Mouse (Mus musculus) right cerebral cortex, adult 2 months (tissue): Measurements from ENCODE around the gene Hpdl.
"Not testable (repeated sequence)": the region's sequence is repeated elsewhere in the genome, so short reads cannot be mapped to it uniquely, and the experiment has no call there.

Experiments used
- DNase-seq, 2 experiments: peaks; one replicate each; pipeline ENCODE4 v3.0.0; 2021 to 2022; ENCODE audit warnings: low spot score in 2 of 2

The Hpdl gene

DNA sequence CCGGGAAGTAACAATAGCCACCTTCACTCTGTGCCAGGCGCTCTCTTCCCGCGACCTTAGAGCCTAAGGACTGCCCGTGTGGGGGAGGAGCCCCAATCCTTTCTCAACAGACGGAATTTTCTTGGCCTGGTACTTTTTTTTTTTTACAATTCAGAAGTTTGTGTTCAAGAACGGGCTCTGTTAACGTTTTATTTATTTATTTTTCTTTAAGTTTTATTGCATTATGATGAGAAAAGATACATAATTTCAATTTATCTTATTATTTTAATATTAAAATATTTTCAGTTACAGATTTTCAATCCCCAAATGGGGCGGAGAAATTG is at the start of gene Hpdl:
Gene Hpdl (minus strand): TSS at position 14 of the 323 bp plus-strand sequence.
- no peak for DNase-seq

DNA sequence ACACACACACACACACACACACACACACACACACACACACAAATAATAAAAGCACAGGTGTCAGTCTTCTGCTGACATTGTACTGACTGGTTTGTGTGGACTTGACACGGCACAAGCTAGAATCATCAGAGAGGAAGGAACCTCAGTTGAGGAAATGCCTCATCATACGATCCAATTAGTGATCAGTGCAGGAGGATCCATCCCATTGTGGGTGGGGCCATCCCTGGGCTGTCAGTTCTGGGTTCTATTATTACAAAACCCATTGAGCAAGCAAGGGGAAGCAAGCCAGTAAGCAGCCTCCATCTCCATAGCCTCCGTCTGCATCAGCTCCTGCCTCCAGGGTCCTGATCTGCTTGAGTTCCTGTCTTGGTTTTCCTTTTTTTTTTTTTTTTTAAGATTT is 48.4 kb upstream of the Hpdl start:
- DNase-seq: no peak

DNA sequence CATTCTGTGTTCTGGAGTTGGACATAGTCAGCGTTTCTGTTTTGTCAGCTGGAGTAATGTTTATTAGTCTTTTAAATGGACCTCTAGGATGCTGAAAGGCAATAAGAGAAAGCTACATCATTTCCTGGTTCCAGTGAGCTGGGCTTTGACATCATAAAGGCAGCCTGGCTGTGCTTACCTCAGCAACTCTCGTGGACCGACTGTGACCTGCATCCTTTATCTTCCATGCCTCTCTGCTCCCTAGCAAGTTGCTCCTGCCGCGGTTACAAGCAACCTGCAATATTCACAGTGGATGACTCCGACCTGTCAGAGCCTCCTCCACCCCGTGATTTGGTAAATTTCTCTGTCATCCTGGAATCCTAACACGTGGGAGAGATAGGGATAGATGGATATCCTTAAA is 40.5 kb upstream of the Hpdl start:
- DNase-seq: no peak

DNA sequence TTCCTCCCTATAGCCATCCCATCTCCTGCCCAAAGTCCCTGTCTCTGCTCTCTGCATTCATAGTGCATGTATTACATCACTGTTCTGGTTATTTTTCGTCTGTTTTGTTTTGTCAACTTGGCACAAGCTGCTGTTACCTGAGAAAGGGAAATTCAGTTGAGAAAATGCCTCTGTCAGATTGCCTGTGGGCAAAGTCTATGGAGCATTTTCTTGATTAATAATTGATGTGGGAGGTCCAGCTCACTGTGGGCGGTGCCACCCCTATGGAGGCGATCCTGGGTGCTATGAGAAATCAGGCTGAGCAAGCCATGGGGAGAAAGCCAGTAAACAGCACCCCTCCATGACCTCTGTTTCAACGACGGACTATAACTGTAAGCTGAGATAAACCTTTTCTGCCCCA is 38.2 kb upstream of the Hpdl start:
- DNase-seq: no peak

DNA sequence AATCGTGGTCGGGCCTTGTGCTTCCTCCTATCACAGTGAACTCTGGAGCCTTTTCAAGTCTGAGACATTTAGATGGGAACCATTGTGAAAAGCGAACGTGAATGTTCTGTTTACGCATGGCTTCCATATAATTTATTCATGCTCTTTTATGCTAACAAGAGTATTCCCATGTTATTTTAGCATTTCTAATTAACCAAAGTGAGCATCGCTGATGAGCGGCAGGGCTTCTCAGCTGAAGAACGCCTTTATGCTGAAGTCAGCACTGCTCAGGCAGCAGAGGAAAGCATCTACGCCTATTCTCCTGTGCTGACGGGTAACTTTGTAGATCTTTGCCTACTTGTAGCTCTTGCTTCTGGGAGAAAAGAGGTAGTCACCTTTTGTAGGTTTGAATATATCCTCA is 35.7 kb upstream of the Hpdl start:
- no peak for DNase-seq

DNA sequence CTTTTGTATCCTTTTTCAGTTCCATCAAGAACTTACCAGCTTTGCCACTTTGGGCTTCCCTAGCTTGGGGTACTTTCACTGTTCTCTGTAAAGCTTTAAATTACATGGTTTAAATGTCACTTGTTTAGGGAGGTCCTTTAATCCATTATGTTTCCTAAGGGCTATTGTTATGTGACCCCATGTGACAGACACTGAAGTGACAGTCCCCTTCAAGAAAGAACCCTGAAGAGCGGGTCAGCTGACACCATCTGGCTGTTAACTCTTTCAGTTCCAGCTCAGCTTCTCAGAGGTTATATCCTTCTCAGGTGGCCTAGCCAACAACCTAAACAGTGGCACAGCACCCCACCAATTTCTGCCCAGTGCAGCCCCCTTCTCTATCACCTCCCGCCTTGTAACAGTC is 32.8 kb upstream of the Hpdl start:
- no peak for DNase-seq

DNA sequence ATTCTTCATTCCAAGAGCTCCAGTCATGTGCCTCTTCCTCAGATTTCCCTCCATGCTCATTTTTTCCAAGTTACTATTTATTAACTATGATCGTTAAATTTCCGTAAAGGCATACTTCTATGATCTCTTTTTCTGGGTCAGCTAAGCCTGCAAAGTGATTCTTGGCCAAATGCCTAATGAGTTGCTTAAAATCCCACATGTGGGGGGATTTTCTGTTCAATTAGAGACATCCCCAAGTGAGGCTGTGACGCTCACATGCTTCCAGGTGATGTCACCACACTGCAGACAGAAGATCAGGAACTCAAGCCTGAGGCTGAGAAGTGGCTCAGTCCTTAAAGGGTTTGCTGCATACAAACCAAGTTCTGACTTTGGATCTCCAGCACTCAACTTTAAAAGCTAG is 28.4 kb upstream of the Hpdl start:
- DNase-seq: no peak

DNA sequence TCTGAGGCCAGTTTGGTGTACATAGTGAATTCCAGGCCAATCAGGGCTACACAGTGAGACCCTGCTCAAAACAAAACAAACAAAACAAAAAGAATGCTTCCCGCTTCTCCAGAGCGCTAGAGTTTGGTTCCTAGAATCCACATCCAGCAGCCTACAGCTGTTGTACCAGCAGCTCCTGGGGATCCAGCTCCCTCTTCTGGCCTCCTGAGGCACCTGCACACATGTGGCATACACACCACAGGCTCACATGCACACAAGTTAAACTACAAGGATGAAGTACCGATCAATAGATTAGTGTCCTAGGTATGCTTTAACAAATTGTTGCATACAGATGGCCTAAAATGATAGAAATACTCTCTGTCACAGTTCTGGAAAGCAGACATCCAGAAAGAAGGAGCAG is 22.8 kb upstream of the Hpdl start:
- no peak for DNase-seq

DNA sequence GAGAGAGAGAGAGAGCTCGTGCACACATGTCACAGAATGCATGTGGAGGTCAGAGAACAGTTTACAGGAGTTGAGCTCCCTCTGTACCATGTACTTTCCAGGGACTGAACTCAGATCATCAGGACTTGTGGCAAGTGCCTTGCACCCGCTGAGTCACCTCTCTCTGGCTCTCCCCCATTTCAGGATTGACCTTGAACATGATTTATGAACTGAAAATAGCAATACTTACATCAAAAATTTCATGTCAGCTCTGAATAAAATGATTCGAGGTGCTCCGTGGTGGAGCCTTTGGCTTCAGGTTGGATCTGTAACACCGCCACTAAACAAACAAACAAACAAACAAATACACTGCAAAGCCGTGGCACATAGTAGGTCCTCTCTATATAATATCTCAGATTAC is 19.3 kb upstream of the Hpdl start:
- no peak for DNase-seq

DNA sequence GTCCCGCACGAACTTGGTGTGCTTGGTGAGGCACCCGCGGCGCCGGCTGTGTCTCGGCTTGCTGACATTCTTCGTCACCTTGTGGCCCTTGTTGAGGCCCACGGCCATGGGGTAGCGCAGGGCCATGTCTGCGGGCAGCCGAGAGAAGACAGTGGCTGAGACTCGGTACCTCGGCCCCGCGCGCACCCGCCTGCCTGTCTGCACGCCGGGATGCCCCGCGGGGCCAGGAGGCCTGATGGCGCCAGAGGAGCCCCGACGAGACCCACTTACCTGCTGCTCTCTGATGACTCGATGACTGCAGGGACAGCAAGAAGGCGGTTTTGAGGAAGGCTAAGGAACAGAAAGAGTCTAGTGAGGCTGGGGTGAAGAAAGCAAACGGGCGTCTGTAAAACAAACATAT is 18.6 kb upstream of the Hpdl start:
- not testable (repeated sequence) for DNase-seq

DNA sequence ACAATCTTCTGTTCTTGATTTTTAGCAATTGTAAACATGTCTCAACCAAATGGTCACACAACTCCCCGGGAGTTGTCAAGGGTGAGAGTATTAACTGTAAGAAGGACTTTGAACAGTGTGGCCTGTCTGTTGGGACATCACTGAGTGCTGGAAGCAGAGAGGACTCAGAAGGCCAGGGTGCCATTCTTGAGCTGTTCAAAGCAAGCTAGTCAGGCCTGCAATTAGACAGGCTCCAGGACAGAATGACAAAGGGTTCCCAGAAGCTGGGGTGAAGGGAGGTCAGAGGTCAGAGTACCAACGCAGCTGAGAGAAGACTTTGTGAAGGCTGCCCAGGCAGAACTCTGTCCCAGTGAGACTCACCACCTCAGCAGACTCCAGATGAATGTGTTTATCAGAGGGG is 17.5 kb upstream of the Hpdl start:
- DNase-seq: no peak

DNA sequence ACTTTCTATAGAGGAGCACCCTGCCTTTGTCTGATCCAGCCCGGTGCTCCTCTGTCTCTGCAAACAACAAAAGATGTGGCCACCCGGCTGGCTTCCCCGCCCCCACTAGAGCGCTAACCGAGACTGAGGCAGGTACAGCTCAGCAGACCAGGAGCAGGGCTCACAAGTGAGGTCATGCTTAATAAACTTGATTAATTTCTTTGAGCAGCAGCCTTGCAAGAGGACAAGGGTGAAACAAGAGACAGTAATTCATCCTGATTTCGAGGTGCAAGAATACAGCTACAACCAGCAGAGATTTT is 8.5 kb upstream of the Hpdl start:
- DNase-seq: no peak

DNA sequence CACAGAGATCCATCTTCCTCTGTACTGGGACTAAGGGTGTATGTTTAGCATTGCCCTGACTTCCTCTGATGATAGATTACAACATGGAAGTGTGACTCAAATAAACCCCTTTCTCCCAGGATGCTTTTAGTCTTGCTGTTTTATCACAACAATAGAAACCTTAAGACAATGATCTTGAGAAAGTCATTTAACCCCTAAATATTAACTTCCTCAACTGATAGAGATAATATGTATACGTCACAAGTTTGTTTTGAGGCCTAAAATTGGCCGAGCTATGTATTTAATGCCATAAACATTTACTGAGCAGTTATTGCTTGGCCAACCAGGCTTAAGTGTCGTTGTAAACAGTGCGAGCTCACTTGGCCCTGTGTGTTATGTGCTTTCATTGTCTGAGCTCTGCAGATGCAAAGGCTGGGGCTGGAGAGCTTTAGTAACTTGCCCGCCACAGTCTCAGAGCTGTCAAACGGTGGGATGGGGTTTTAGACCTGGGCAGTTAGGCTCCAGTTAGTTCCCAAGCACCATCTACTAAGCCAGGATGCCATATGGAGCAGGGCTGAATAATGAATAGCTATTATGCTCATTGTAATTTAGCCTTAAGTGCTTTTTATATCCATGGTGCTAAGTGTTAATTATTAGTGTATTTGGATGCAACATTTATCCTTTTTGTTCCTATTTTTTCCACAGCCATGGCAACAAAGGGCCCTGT is 8.0 kb upstream of the Hpdl start:
- no peak for DNase-seq

DNA sequence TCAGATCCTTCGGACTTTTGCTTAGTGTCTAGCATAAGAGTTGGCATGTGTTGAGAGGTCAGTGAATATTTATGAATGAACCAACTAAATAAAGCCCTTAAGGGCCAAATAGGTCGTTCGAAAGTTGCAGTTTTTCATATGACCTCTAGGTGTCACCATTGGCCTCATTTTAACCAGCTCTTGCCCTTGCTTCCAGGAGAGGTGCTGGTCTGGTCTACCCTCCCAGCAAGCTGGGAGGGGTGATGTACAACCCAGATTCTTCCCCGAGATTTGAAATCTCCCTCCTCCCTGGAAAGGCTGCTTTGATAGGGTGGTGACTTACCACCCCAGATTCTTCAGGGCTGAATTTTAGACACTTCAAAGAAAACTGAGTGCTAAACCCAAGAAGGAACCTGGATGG is 6.3 kb upstream of the Hpdl start:
- DNase-seq: peak; percentile 36 to 47

DNA sequence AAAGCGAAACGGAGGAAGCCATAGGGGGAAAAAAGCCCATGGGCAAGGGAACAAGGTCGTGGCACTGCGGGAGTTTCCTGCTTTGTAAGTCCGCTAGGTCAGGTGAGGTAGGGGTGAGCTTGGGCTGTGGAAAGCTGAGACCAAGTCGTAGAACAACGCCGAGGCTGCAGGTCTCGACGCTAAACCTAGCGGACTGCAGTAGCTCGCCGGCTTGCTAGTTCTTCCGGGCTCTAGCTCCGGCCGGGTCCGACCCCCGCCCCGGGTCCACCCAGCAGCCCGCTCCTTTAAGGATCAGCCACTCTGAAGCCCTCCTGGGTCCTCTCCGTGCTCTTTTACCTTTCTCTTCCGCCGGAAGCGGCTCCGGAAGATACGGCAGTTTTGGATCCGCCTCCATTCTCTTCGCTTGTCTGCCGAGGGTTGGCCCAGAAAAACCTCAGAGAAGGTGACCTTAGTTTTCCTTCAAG is 3.1 kb upstream of the Hpdl start:
- peak; percentile 73 to 77 for DNase-seq

DNA sequence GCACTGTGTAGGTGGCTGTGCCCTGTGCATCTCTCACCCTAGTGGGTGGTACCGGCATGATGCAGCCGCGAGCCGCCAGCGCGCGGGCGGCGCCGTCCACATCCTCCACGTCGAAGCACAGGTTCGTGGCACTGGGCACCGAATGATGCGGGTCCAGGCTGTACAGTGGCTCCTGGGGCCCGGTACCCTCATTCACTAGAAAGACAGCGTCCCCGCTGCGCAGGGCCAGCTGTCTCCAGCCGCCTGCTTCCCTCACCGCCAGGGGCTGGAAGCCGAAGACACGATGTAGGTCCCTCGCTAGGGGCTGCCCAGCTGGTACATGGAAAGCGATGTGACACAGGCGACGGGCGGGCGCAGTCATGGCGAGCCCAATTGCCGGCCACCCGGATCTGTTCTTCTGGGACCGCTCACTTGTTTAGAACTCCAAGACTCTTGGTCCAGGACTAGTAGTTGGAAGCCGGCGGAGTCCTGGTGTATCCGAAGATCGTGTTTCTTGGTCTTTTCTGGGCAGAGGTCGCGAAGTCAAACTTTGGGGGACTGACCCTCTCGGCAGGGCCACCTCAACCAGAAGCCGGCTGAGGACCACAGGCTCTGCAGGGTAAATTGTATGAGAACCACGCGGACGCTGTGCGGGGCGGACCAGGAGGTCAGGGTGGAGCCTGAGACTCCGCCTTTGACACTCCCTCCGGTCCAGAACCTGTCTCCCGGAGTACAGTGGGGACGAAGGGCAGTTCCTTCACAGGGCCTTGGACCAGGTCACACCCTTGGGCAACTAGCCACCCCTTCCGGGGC is 409 bp downstream of the Hpdl start:
- DNase-seq: peak; percentile 37 to 44

DNA sequence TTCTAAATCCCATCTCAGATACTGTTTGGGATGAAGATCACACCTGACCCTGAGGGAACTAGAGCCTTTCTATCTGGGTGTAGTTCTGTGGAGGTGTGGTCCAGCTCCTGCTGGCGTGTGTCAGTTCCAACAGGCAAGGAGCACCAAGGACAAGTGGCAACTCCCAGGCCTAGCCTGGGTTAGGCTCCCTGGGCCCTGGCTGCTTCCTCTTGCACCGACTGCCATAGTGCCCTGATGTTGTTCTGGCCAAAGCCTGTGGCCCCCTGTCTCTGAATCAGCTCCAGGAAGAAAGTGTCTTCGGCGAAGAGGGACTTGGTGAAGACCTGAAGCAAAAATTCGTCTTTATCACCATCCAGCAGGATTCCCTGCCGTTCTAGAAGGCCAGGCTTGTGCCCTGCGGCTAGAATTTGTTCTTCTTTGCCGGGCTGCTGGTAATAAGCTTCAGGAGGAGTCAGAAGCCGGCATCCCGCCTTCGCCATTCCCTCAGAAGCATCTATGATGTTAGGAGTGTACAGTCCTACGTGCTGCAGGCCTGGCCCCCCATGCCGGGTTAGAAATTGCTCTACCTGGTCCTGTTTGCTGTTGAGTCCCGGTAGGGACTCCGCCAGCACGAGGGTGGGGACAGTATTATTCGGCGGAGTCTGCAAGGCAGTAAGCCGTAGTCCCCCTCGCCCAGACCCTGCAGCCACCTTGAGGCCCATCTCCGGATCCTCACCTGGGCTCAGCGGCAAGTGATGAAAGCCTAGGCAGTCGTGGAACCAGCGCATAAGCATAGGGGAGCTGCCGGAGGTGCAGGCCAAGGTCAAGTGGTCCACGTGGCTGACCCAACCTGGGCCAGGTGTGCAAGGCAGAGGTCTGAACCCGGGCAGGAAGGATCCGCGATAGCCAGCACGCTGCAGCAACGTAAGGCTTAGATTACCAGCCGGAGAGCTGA is 1.3 kb downstream of the Hpdl start:
- no peak for DNase-seq

DNA sequence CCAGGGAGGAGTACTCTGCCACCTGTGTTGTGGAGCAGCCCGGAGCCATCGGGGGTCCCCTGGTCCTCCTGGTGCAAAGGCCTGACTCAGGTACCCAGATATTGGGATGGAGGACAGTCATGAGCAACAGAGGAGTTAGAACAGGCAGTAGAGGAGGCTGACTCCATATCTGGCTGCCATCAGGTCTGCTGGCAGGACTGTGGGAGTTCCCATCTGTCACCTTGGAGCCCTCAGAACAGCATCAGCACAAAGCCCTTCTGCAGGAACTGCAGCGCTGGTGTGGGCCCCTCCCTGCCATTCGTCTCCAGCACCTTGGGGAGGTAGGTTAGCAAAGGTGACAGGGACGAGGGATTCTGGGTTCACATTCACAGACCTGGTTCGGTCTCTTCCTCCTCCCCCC is 4.0 kb downstream of the Hpdl start:
- no peak for DNase-seq

DNA sequence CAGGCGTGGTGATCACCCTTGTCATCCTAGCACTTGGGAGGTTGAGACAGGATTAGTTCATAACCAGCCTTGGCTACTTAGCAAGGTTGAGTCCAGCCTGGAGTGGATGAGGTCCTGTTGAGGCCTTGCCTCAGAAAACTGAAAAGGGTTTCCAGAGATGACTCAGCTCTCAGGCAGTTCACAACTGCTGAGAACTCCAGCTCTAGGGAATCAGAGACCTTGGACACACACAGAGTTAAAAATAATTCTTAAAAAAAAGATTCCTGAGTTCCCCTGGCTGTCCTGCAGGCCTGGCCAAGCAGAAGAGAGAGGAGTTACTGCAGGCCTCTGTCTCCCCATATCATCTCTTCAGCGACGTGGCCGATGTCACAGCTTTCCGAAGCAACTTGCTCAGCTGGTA is 6.2 kb downstream of the Hpdl start:
- no peak for DNase-seq

DNA sequence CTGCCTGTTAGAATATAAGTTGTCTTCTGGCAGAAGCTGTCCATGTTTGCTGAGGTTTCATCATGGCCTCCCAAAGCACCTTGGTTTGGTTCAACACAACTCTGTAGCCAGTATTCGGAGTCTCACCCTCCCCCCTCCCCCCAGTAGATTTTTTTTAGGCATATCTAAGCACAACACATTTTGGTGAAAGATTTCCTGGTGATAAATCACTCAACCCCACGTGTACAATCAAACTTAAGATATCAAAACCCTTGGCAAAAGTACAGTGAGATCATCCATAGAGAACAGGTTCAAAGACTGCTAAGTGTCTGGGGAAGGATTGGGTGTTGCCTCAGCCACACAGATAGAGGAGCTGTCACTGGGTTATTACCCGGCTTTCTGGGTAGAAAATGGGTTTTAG is 10.5 kb downstream of the Hpdl start:
- DNase-seq: no peak

DNA sequence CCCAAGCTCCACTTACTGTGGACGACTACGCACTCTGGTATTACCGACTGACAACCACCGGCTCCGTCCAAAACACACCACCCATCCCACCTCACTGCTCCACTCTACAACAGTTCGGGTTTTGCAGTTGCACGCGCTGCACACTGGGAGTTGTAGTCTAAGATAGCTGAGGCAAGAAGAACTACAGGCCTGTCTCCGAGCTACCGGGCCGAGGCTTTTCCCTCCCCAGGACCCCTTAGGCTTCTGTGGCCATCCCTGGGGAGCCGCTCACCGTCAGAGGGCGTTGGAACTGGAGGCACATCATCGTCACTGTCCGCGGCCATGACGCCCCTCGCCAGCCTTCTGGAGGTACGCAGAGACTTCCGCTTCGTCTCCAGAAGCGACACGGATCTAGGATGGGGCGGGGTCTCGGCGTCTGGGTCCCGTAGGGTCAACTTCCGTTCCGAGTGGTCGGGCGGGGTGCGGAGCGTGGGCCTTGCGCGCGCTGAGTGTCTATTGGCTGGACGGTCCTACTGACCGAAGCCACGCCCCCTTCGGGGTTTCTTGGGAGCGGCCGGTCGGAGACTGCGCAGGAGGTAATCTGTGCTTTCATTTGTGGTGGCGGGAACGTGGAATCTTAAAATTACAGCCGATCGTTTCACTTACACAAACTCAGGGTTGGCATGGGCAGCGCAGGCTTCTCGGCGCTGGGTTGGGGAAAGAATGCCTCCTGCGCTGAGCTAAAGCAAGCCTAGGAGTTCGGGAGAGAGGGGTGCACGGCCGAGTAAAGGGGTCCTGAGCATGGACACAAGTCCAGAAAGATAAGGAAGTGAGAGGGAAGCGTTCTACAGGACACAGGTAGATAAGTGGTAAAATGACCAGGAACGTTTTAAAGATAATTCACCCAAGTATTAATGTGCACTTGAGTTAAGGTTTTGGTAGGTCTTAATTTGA is 14.0 kb downstream of the Hpdl start, which contains the start of the genes Toe1 and Mutyh:
Gene Toe1 (minus strand): TSS at position 444 of the 933 bp plus-strand sequence.
Gene Mutyh (plus strand): TSS at position 527 of the 933 bp plus-strand sequence.
- DNase-seq: peak; percentile 91 to 92
